Mouse (Mus musculus) brain, embryonic 14.5 days (tissue): ENCODE measurements around the gene 4930415O20Rik.

Experiments
- CTCF ChIP-seq: fragments of 200-500 bp; IDR thresholded peaks from 2 replicates; pipeline ENCODE4 v1.5.1; 2012; ENCODE audit warnings: inconsistent platforms, mild to moderate bottlenecking, moderate library complexity, borderline replicate concordance; ENCODE audit not compliant: insufficient read depth, insufficient read length; ENCODE audit errors: extremely low read depth
- POLR2A ChIP-seq: fragments of 200-500 bp; IDR thresholded peaks from 2 replicates; pipeline ENCODE4 v1.6.1; 2012; ENCODE audit warnings: mild to moderate bottlenecking, inconsistent platforms, borderline replicate concordance; ENCODE audit not compliant: poor library complexity, insufficient read depth, insufficient read length, severe bottlenecking; ENCODE audit errors: extremely low read depth

DNA sequence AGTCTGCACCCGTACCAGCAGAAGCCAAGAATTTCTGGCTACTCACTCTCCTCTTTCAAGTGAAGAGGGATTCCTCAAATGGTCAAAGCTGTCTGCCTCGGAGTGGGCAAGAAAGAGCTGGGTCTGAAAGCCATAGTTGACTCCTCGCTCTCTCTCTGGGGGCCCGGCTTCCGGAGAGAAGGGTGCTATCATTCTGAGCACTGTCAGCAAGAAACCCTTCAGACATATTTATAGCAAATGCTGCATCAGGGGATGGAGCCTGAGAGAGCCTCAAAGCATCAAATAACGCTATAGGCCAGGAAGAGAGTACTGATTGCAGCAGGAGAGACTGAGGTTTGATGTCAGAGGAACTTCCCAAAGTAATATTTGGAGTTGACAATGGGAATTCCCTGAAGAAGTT, 58.7 kb downstream of the 4930415O20Rik start:
- no peak for TF ChIP-seq POLR2A
- TF ChIP-seq CTCF, result no peak
